Mouse (Mus musculus): ENCODE results near the gene Igf2bp1.

DNA sequence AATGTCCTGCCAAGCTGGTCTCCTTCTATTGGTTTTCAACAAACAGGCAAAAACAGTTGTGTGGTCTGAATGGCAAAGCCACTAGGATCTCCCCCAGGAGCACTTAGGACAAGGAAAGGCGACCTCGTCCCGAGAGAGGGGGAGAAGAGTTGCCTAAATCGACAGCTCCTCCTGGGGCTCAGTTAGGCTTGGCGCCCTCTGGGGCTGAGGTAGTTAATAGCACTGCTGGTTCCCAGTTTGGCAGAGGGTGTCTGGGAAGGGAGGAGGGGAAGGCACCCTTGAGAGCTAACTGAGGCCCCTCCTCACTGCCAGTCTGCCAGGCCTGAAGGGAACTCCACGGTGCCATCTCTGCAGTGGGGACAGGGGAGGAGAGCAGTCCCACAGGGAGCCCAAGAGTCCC is 46.6 kb downstream of the Igf2bp1 start:
- TF ChIP-seq HCFC1 (IDR thresholded peaks at IDR 0.05; ENCODE audit: borderline replicate concordance, insufficient read depth, low read length), result no peak
- no peak for TF ChIP-seq MAFK (IDR thresholded peaks at IDR 0.05; ENCODE audit: insufficient read depth, low read depth, low read length)
- TF ChIP-seq CHD2 (IDR thresholded peaks at IDR 0.05; ENCODE audit: low read depth, low read length), result no peak

All from ES-E14 (cell line).